Mouse (Mus musculus): Measurements from ENCODE around the gene Iqcj. TPM values are rescaled to one million over a fixed set of nuclear protein-coding genes. Genes with fewer than 3 reads are reported as not detected.
A peak's percentile ranks its signal among the peaks of the same experiment; 100 is the strongest.

The Iqcj gene
- polyA plus RNA-seq, 1 experiment from 2014 or later = not detected

- ATAC-seq (replicated peaks; ENCODE audit: low FRiP score, low read depth) = no peak
- H3K4me1 ChIP-seq (replicated peaks; ENCODE audit: insufficient read depth, low read length) = no peaks in the 10 kb centered on the region
- TF ChIP-seq CTCF (IDR thresholded peaks at IDR 0.05; ENCODE audit: low read depth) = no peak
Measured at GRCm38 (mm10) chr3:67961934-67962639, 70.1 kb downstream of the Iqcj start.

GRCm38 (mm10) chr3:67974340-67974998 lies 82.4 kb downstream of the Iqcj start:
- Histone ChIP-seq H3K27ac (no peak overlapping the region), H3K4me2 (ENCODE audit: low read length) (no peak overlapping the region), H3K9ac (ENCODE audit: low read depth, low read length) (no peak overlapping the region), H3K4me3 (replicated peaks; ENCODE audit: low read depth, low read length) (no peak overlapping the region), H3K4me1 (replicated peaks; ENCODE audit: insufficient read depth, low read length) (no peaks in the 10 kb centered on the region), H3K36me3 (ENCODE audit: insufficient read depth, low read length) (no peaks in the 10 kb centered on the region), H3K27me3 (ENCODE audit: insufficient read depth, low read length) (no peaks in the 10 kb centered on the region), H3K9me3 (replicated peaks; ENCODE audit: low read length) (no peaks in the 10 kb centered on the region)
- TF ChIP-seq CTCF (IDR thresholded peaks at IDR 0.05; ENCODE audit: low read depth) = no peak
- ATAC-seq (replicated peaks; ENCODE audit: low FRiP score, low read depth) = no peak
- DNase-seq (ENCODE audit: low spot score) = no peak
- WGBS = 91% methylated on average over 2 of the region's 2 CpGs

More at GRCm38 (mm10) chr3:67961934-67962639, 70.1 kb downstream of the Iqcj start:
- no peaks in the 10 kb centered on the region for H3K36me3 ChIP-seq (ENCODE audit: insufficient read depth, low read length)
- no peak for DNase-seq (ENCODE audit: low spot score)
- no peak overlapping the region for H3K27ac ChIP-seq
- H3K4me3 ChIP-seq (replicated peaks; ENCODE audit: low read depth, low read length) = no peak overlapping the region
- no peaks in the 10 kb centered on the region for H3K27me3 ChIP-seq (ENCODE audit: insufficient read depth, low read length)
- no peaks in the 10 kb centered on the region for H3K9me3 ChIP-seq (replicated peaks; ENCODE audit: low read length)
- H3K9ac ChIP-seq (ENCODE audit: low read depth, low read length) = no peak overlapping the region
- WGBS = 89% methylated on average over 6 of the region's 6 CpGs
- no peak overlapping the region for H3K4me2 ChIP-seq (ENCODE audit: low read length)

DNA sequence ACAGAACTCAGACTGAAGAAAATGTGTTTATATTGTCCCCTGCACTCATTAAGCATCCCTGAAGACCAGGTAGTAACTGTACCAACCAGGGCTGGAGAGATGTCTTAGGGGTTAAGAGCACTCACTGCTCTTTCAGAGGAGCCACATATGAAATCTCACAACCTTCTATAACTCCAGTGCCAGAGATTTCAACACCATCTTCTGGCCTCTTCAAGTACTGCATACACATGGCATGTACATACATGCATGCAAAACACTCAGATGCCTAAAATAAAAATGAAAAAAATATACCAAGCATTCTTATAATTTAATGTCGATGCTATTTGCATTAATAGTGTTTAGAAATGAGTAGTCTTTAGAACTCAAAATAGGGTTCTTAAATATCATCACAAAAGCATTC lies 88.0 kb downstream of the Iqcj start:
- Histone ChIP-seq H3K27ac (no peak overlapping the region), H3K4me3 (replicated peaks; ENCODE audit: low read depth, low read length) (no peak overlapping the region), H3K9me3 (replicated peaks; ENCODE audit: low read length) (no peaks in the 10 kb centered on the region), H3K27me3 (ENCODE audit: insufficient read depth, low read length) (no peaks in the 10 kb centered on the region), H3K4me2 (ENCODE audit: low read length) (no peak overlapping the region), H3K4me1 (replicated peaks; ENCODE audit: insufficient read depth, low read length) (no peaks in the 10 kb centered on the region), H3K36me3 (ENCODE audit: insufficient read depth, low read length) (no peaks in the 10 kb centered on the region), H3K9ac (ENCODE audit: low read depth, low read length) (no peak overlapping the region)
- ATAC-seq (replicated peaks; ENCODE audit: low FRiP score, low read depth) (no peak), DNase-seq (ENCODE audit: low spot score) (no peak)
- 90% methylated on average over 1 of the region's 1 CpGs for WGBS
- peak; percentile 15; the same call in 1 of the 2 replicates for TF ChIP-seq CTCF (IDR thresholded peaks at IDR 0.05; ENCODE audit: low read depth)

DNA sequence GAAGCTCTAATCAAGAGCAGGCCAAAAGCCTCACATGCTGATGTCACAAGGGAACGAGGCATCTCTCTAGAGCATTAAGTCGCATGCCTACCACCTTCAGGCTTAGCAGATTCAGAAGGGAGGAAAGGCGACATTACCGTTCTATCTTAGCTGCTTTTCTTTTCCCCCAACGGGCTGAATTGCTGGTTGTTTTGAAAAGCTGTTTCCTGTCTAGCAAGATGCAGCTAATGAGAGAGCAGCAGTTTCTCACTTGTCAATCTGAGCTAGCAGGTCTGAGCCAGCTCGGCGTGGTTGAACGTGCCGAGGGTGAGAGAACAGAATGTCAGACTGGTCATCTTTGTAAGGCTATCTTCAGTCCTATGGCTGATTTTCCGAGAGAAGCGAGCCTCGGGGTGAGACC lies 91.3 kb downstream of the Iqcj start:
- ATAC-seq (replicated peaks; ENCODE audit: low FRiP score, low read depth) (no peak), DNase-seq (ENCODE audit: low spot score) (no peak)
- Histone ChIP-seq H3K9ac (ENCODE audit: low read depth, low read length) (no peak overlapping the region), H3K27ac (no peak overlapping the region), H3K27me3 (ENCODE audit: insufficient read depth, low read length) (no peaks in the 10 kb centered on the region), H3K9me3 (replicated peaks; ENCODE audit: low read length) (no peaks in the 10 kb centered on the region), H3K36me3 (ENCODE audit: insufficient read depth, low read length) (no peaks in the 10 kb centered on the region), H3K4me1 (replicated peaks; ENCODE audit: insufficient read depth, low read length) (no peaks in the 10 kb centered on the region), H3K4me3 (replicated peaks; ENCODE audit: low read depth, low read length) (no peak overlapping the region), H3K4me2 (ENCODE audit: low read length) (no peak overlapping the region)
- WGBS = 28% methylated on average over 12 of the region's 12 CpGs
- no peak for TF ChIP-seq CTCF (IDR thresholded peaks at IDR 0.05; ENCODE audit: low read depth)

DNA sequence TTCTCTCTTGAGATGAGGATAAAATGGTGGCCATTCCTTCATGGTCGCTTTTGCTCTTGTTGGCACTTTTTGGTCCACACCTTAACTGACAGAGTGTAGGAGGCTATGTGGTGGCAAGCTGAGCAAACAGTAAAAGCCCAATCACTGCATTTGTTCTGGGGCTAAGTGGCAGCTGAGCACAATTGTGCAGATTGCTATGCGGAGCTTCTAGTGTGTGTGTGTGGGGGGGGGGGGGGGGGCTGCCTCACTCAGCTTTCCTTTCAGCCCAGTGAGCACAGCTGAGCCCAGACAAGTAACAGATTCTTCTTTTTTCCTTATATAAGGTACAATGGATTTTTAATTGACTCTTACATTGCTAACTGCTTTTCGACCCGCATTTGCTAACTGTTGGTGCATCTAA lies 110.4 kb downstream of the Iqcj start:
- Histone ChIP-seq H3K4me3 (replicated peaks; ENCODE audit: low read depth, low read length) (no peak overlapping the region), H3K36me3 (ENCODE audit: insufficient read depth, low read length) (no peaks in the 10 kb centered on the region), H3K9me3 (replicated peaks; ENCODE audit: low read length) (no peaks in the 10 kb centered on the region), H3K4me2 (ENCODE audit: low read length) (no peak overlapping the region), H3K27me3 (ENCODE audit: insufficient read depth, low read length) (no peaks in the 10 kb centered on the region), H3K4me1 (replicated peaks; ENCODE audit: insufficient read depth, low read length) (no peaks in the 10 kb centered on the region), H3K27ac (no peak overlapping the region), H3K9ac (ENCODE audit: low read depth, low read length) (no peak overlapping the region)
- no peak for TF ChIP-seq CTCF (IDR thresholded peaks at IDR 0.05; ENCODE audit: low read depth)
- WGBS = 83% methylated on average over 4 of the region's 4 CpGs
- DNase-seq (ENCODE audit: low spot score) (no peak), ATAC-seq (replicated peaks; ENCODE audit: low FRiP score, low read depth) (no peak)

- Histone ChIP-seq H3K36me3 (ENCODE audit: insufficient read depth, low read length) (no peaks in the 10 kb centered on the region), H3K4me1 (replicated peaks; ENCODE audit: insufficient read depth, low read length) (no peaks in the 10 kb centered on the region), H3K9me3 (replicated peaks; ENCODE audit: low read length) (no peaks in the 10 kb centered on the region), H3K27me3 (ENCODE audit: insufficient read depth, low read length) (no peaks in the 10 kb centered on the region), H3K4me2 (ENCODE audit: low read length) (no peak overlapping the region), H3K27ac (no peak overlapping the region), H3K9ac (ENCODE audit: low read depth, low read length) (no peak overlapping the region), H3K4me3 (replicated peaks; ENCODE audit: low read depth, low read length) (no peak overlapping the region)
- ATAC-seq (replicated peaks; ENCODE audit: low FRiP score, low read depth) = no peak
- DNase-seq (ENCODE audit: low spot score) = no peak
- TF ChIP-seq CTCF (IDR thresholded peaks at IDR 0.05; ENCODE audit: low read depth) = no peak
Measured at GRCm38 (mm10) chr3:68012342-68012741, 120.3 kb downstream of the Iqcj start.
